ENCODE assay signal across 8 mouse cellular contexts in genomic region chr6:136803093-136803738, GRCm38 (mm10). TPM values are rescaled to one million over a fixed set of nuclear protein-coding genes. Genes with fewer than 3 reads are reported as not detected.
DNase-seq lines count a peak whose midpoint lies in the region; ATAC-seq lines count a peak whose summit lies in the region.

No protein-coding gene starts in this region.

- H3K9me3 ChIP-seq in liver, embryonic 12.5 days (replicated peaks) = no peaks in the 10 kb centered on the region

- peaks cover 71% of the 10 kb centered on the region for H3K4me1 ChIP-seq in liver, embryonic 12.5 days

- peak overlapping the region; percentile 91 for H3K9ac ChIP-seq in liver, embryonic 12.5 days

- H3K27ac ChIP-seq in liver, embryonic 12.5 days = peak overlapping the region; percentile 100

- H3K4me3 ChIP-seq in liver, embryonic 12.5 days = peak overlapping the region; percentile 67

- H3K27me3 ChIP-seq in liver, embryonic 12.5 days (replicated peaks) = no peaks in the 10 kb centered on the region

- 5% methylated on average over 12 of the region's 12 CpGs for WGBS in liver, embryonic 12.5 days (ENCODE audit: insufficient replicate concordance)

- peak overlapping the region; percentile 79 for H3K4me2 ChIP-seq in liver, embryonic 12.5 days

- DNase-seq in embryo, embryonic 11 days = peak; percentile 40
- no peak for DNase-seq in embryo, embryonic 10.5 days (ENCODE audit: low spot score)
- DNase-seq in 3T3-L1 (ENCODE audit: low read depth, low spot score) = peak; percentile 62
- peak; percentile 5 for DNase-seq in fibroblast of lung, adult 2 months (ENCODE audit: low read depth)
- no peak for DNase-seq in spleen, adult 12 weeks (ENCODE audit: low spot score)
- no peak for DNase-seq in cerebellum, postnatal 14 days
- DNase-seq in gastrocnemius, postnatal 25 days = no peak

- no peaks in the 10 kb centered on the region for H3K36me3 ChIP-seq in liver, embryonic 12.5 days

- peak; percentile 0; the same call in 1 of the 2 replicates for ATAC-seq in liver, embryonic 12.5 days

RNA-seq across cellular contexts. Expression of gene Hist4h4, which starts 1.0 kb away (rescaled TPM):
- 0.92 and 1.0 TPM in 2 replicates for polyA plus RNA-seq in liver, embryonic 12.5 days (2016; fragmentation: Nextera tagmentation; extraction: Ambion mirVana)
- 1 to 10 TPM; 4.7 TPM for total RNA-seq in gastrocnemius, postnatal 25 days (2021)

RNA-seq across cellular contexts. Expression of gene H2afj, which starts 4.8 kb away (rescaled TPM):
- polyA plus RNA-seq in liver, embryonic 12.5 days (2016; fragmentation: Nextera tagmentation; extraction: Ambion mirVana) = 196 and 207 TPM in 2 replicates
- total RNA-seq in gastrocnemius, postnatal 25 days (2021) = 10 to 100 TPM; 16.4 to 17.9 TPM

RNA-seq across cellular contexts. Expression of gene Gucy2c, which starts 21.7 kb away (rescaled TPM):
- polyA plus RNA-seq in liver, embryonic 12.5 days (2016; fragmentation: Nextera tagmentation; extraction: Ambion mirVana) = 0.07 TPM in 1 of 2 replicates, not detected in the other
- total RNA-seq in gastrocnemius, postnatal 25 days (2021) = not detected

RNA-seq across cellular contexts. Expression of gene BC049715, which starts 24.2 kb away (rescaled TPM):
- polyA plus RNA-seq in liver, embryonic 12.5 days (2016; fragmentation: Nextera tagmentation; extraction: Ambion mirVana) = 1.2 and 1.3 TPM in 2 replicates
- total RNA-seq in gastrocnemius, postnatal 25 days (2021) = not detected

RNA-seq across cellular contexts. Expression of gene Wbp11, which starts 24.8 kb away (rescaled TPM):
- polyA plus RNA-seq in liver, embryonic 12.5 days (2016; fragmentation: Nextera tagmentation; extraction: Ambion mirVana) = 95.0 and 97.3 TPM in 2 replicates
- total RNA-seq in gastrocnemius, postnatal 25 days (2021) = 10 to 100 TPM; 48.1 to 49.0 TPM

Comparison
In these comparisons a context has a peak if more than half of its experiments do, and no peak if none do; other contexts are left out.
1. DNase-seq: peak in embryo, embryonic 11 days (single experiment), 3T3-L1 (single experiment) and fibroblast of lung, adult 2 months (single experiment); none in embryo, embryonic 10.5 days (single experiment), spleen, adult 12 weeks (single experiment), cerebellum, postnatal 14 days (0 of 2) and gastrocnemius, postnatal 25 days (single experiment).